Mouse (Mus musculus) stomach, embryonic 14.5 days (tissue): ENCODE results near the gene Birc6. TPM values are rescaled to one million over a fixed set of nuclear protein-coding genes. Genes with fewer than 3 reads are reported as not detected.

Experiments
- ATAC-seq: fragments of 200-750 bp; cut with Nextera tagmentation; 2 replicates; pipeline ENCODE4 v1.8.0; 2017; ENCODE audit warnings: low read depth, moderate TSS enrichment; ENCODE audit not compliant: insufficient number of reproducible peaks, insufficient read depth, low FRiP score
- H3K27ac ChIP-seq: fragments of 300-500 bp; sonication (generic); 2 replicates; pipeline ENCODE4 v1.5.1; 2014; ENCODE audit warnings: mild to moderate bottlenecking, low read length, moderate library complexity, mixed read lengths
- H3K27me3 ChIP-seq: fragments of 300-500 bp; sonication (generic); 2 replicates; pipeline ENCODE4 v1.6.1; 2014; ENCODE audit warnings: low read length, control low read depth, mixed read lengths; ENCODE audit not compliant: control insufficient read depth, insufficient read depth
- H3K36me3 ChIP-seq: fragments of 300-500 bp; sonication (generic); 2 replicates; pipeline ENCODE4 v1.6.1; 2014; ENCODE audit warnings: mild to moderate bottlenecking, control low read depth, low read length, moderate library complexity, mixed read lengths; ENCODE audit not compliant: control insufficient read depth, insufficient read depth
- H3K4me1 ChIP-seq: fragments of 300-500 bp; sonication (generic); 2 replicates; pipeline ENCODE4 v1.6.1; 2014; ENCODE audit warnings: low read length, control low read depth, mixed read lengths; ENCODE audit not compliant: control insufficient read depth, insufficient read depth
- H3K4me2 ChIP-seq: fragments of 300-500 bp; sonication (generic); replicated peaks from 2 replicates; pipeline ENCODE4 v1.6.1; 2014; ENCODE audit warnings: low read depth, low read length, control low read depth
- H3K4me3 ChIP-seq: fragments of 300-500 bp; sonication (generic); 2 replicates; pipeline ENCODE4 v1.5.1; 2014; ENCODE audit warnings: low read depth, low read length, control low read depth
- H3K9ac ChIP-seq: fragments of 300-500 bp; sonication (generic); replicated peaks from 2 replicates; pipeline ENCODE4 v1.6.1; 2014; ENCODE audit warnings: low read depth, mild to moderate bottlenecking, control low read depth, low read length, moderate library complexity, mixed read lengths
- H3K9me3 ChIP-seq: fragments of 300-500 bp; sonication (generic); 2 replicates; pipeline ENCODE4 v1.6.1; 2016; ENCODE audit warnings: low read depth, low read length, control low read depth; ENCODE audit not compliant: control insufficient read depth
- WGBS: fragments of 180-500 bp; shearing (Covaris S2); extraction: QIAGEN DNeasy Blood & Tissue Kit; methylation state at CpG from one replicate; pipeline ENCODE4 v1.1.7; 2014; 5-methylcytosine and 5-hydroxymethylcytosine counted together
- polyA plus RNA-seq: library from polyadenylated mRNA; unstranded; fragments of >200 nt; fragmentation: Nextera tagmentation; extraction: Ambion mirVana; gene quantifications from 2 replicates; pipeline ENCODE4 v1.2.1, GENCODE M21; 2014

Gene Birc6
- polyA plus RNA-seq, 1 experiment from 2014 or later = 130 TPM

DNA sequence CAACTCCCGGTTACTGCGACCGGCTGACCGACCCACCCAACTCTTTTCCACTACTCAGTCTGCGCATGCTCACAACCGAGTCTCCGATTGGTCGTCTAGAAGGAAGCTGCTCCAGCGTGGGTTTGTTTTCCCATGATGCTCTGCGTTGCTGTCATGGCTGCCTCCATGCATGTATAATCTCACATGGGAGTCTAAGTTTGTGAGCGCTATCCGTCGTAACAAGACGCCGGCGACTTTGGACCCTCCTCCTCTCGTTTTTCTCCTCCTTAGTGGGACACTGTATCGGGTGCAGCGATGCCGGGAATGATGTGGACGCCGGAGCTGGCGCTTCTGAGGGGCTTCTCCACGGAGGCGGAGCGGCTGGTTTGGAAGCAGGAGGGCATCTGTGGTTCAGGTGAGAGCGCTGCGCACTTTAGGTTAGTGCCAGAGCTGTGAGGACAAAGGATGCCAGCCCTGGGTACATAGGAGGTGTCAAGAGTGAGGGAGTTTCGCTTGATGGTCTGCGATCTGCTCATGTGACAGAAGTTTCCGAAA is 189.6 kb downstream of the Birc6 start, which contains the start of gene Ttc27:
TSS of gene Ttc27 (plus strand) at position 115 of the 534 bp plus-strand sequence.
- ATAC-seq = peak; percentile 92
- peak within 1 kb of the TSS; percentile 48; the same call in 1 of the 2 replicates for H3K27ac ChIP-seq
- WGBS = under 1% methylated on average over 31 of the region's 31 CpGs

DNA sequence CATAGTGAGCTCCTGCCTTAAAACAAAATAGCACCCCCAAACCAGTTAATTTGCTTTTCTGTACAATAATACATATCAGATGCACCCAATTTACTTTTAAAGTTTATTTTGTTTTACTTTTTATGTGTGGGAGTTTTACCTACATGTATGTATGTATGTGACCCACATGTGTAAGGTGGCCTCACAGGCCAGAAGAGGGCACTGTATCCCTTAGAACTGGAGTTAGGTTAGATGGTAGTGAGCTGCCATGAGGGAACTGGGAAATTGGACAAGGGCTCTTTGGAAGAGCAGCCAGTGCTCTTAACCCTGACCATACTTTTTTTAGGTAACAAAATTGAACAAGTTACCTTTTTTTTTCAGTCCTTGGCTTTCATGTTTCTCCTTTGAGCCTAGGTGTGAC is 204.8 kb downstream of the Birc6 start:
- no peaks in the 10 kb centered on the region for H3K36me3 ChIP-seq
- H3K4me3 ChIP-seq = no peak overlapping the region
- H3K4me1 ChIP-seq = no peaks in the 10 kb centered on the region
- no peak overlapping the region for H3K27ac ChIP-seq
- no peaks in the 10 kb centered on the region for H3K27me3 ChIP-seq
- no peak overlapping the region for H3K9ac ChIP-seq
- no peak overlapping the region for H3K4me2 ChIP-seq
- no peaks in the 10 kb centered on the region for H3K9me3 ChIP-seq
- ATAC-seq = no peak

More for the DNA sequence above, 189.6 kb downstream of the Birc6 start, which contains the start of gene Ttc27:
- Histone ChIP-seq H3K9me3 (no peaks in the 10 kb centered on the region), H3K4me1 (0 out of 2 replicates have a peak, but pooled peaks cover 4% of the 10 kb centered on the region), H3K27me3 (no peaks in the 10 kb centered on the region), H3K4me2 (peak within 1 kb of the TSS; percentile 68), H3K9ac (peak within 1 kb of the TSS; percentile 49), H3K4me3 (peak within 1 kb of the TSS; percentile 71), H3K36me3 (no peaks in the 10 kb centered on the region)

DNA sequence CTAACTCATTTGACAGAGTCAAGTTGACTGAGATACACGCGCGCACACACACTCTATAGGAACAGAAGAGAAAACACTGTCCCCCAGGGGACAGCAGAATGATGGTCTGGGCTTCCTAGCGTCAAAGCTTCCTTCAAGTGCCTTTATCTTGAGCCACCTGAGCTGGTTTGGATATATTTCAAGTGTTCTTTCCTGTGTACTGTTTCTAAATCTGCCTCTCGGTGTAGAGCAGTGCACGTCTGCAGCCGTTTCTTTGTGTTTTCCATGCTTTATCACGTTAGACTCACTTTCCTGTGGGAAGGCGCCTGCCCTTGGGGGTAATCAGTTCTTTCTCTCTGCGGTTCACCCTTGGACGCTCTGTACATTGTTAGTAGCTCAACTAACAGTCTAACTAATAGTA is 207.3 kb downstream of the Birc6 start:
- no peak for ATAC-seq
- WGBS = 91% methylated on average over 11 of the region's 11 CpGs

DNA sequence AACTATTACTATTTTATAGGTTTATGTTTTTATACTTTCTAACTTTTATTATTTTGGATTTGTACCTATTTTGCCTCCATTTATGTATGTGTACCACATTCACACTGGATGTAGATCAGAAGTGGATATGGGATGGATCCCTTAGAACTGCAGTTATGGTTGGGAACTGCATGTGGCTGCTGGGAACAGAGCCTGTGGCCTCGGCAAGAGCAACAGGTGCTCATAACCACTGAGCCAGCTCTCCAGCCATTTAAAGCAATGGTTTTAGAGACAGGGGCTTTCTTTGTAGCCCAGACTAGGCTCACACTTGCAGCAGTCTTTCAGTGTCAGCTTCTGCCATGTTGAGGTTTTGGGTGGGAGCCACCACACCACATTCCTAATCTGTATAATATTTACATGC is 221.6 kb downstream of the Birc6 start:
- WGBS = 72% methylated on average over 1 of the region's 1 CpGs
- H3K4me3 ChIP-seq = no peak overlapping the region
- H3K4me1 ChIP-seq = peaks cover 5% of the 10 kb centered on the region; the same call in 1 of the 2 replicates
- H3K27me3 ChIP-seq = no peaks in the 10 kb centered on the region
- no peaks in the 10 kb centered on the region for H3K9me3 ChIP-seq
- H3K4me2 ChIP-seq = no peak overlapping the region
- no peak overlapping the region for H3K27ac ChIP-seq
- no peak overlapping the region for H3K9ac ChIP-seq
- H3K36me3 ChIP-seq = no peaks in the 10 kb centered on the region; the same call in 1 of the 2 replicates
- ATAC-seq = no peak

More for the DNA sequence above, 207.3 kb downstream of the Birc6 start:
- no peaks in the 10 kb centered on the region for H3K9me3 ChIP-seq
- H3K4me2 ChIP-seq = no peak overlapping the region
- H3K27ac ChIP-seq = no peak overlapping the region
- no peak overlapping the region for H3K9ac ChIP-seq
- H3K36me3 ChIP-seq = no peaks in the 10 kb centered on the region
- no peaks in the 10 kb centered on the region for H3K27me3 ChIP-seq
- H3K4me1 ChIP-seq = no peaks in the 10 kb centered on the region
- H3K4me3 ChIP-seq = no peak overlapping the region

DNA sequence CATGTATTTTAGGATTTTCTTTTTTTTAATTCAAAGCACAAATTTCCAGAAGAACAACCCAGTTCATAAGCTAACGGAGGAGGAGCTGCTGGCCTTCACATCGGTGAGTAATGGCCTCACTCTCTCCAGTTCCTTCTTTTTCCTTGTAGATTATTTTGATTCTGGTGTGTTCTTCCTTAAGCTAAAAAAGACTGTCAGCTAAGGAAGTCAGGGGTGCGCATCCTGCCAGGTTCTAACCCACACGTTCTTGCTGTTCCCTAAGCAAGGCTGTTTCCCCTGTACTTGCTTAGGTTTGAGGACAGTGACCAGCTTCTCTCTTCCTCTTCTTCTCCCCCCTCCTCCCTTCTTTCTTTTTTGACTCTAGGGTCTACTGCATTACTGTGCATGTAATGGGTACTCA is 222.9 kb downstream of the Birc6 start:
- H3K27me3 ChIP-seq = no peaks in the 10 kb centered on the region
- 86% methylated on average over 4 of the region's 4 CpGs for WGBS
- H3K4me1 ChIP-seq = peaks cover 5% of the 10 kb centered on the region; the same call in 1 of the 2 replicates
- ATAC-seq = no peak
- no peak overlapping the region for H3K9ac ChIP-seq
- no peaks in the 10 kb centered on the region; the same call in 1 of the 2 replicates for H3K36me3 ChIP-seq
- no peak overlapping the region for H3K27ac ChIP-seq
- H3K4me2 ChIP-seq = no peak overlapping the region
- no peaks in the 10 kb centered on the region for H3K9me3 ChIP-seq
- no peak overlapping the region for H3K4me3 ChIP-seq

Other genes starting within 250 kb of the Birc6 start
- gene Memo1, start 232.8 kb upstream of the Birc6 start, polyA plus RNA-seq = 94.8 and 105 TPM in 2 replicates
- 213 and 215 TPM in 2 replicates for gene Dpy30, start 204.4 kb upstream of the Birc6 start, polyA plus RNA-seq
- 21.0 and 21.5 TPM in 2 replicates for gene Spast, start 189.3 kb upstream of the Birc6 start, polyA plus RNA-seq
- 39.4 and 41.7 TPM in 2 replicates for gene Slc30a6, start 132.7 kb upstream of the Birc6 start, polyA plus RNA-seq
- 1.5 and 1.6 TPM in 2 replicates for gene Nlrc4, start 69.2 kb upstream of the Birc6 start, polyA plus RNA-seq
- gene Yipf4, start 38.8 kb upstream of the Birc6 start, polyA plus RNA-seq = 69.0 and 71.4 TPM in 2 replicates
- gene Ttc27, start 189.4 kb downstream of the Birc6 start, polyA plus RNA-seq = 28.0 and 28.6 TPM in 2 replicates